Mouse (Mus musculus) hindbrain, embryonic 10.5 days (tissue): ENCODE measurements around the gene Gm44511. TPM values are rescaled to one million over a fixed set of nuclear protein-coding genes. Genes with fewer than 3 reads are reported as not detected.

ENCODE experiments used
- DNase-seq: peaks from one replicate; pipeline ENCODE4 v3.0.0-alpha.2; 2017; ENCODE audit warnings: low spot score
- H3K27ac ChIP-seq: fragments of 300-500 bp; sonication (generic); 2 replicates; pipeline ENCODE4 v1.5.1; 2016; ENCODE audit warnings: mild to moderate bottlenecking, moderate library complexity
- H3K27me3 ChIP-seq: fragments of 300-500 bp; sonication (generic); 2 replicates; pipeline ENCODE4 v1.6.1; 2016; ENCODE audit warnings: mild to moderate bottlenecking; ENCODE audit not compliant: poor library complexity, insufficient read depth, severe bottlenecking
- H3K36me3 ChIP-seq: fragments of 300-500 bp; sonication (generic); 2 replicates; pipeline ENCODE4 v1.6.1; 2016; ENCODE audit warnings: mild to moderate bottlenecking, moderate library complexity
- H3K4me1 ChIP-seq: fragments of 300-500 bp; sonication (generic); replicated peaks from 2 replicates; pipeline ENCODE4 v1.6.1; 2016; ENCODE audit warnings: mild to moderate bottlenecking
- H3K4me3 ChIP-seq: fragments of 300-500 bp; sonication (generic); 2 replicates; pipeline ENCODE4 v1.5.1; 2016; ENCODE audit warnings: mild to moderate bottlenecking, moderate library complexity
- H3K9me3 ChIP-seq: fragments of 300-500 bp; sonication (generic); 2 replicates; pipeline ENCODE4 v1.6.1; 2016; ENCODE audit warnings: mild to moderate bottlenecking, moderate library complexity
- WGBS: fragments of 180-500 bp; shearing (Covaris S2); methylation state at CpG from one replicate; pipeline ENCODE4 v1.1.7; 2016; 5-methylcytosine and 5-hydroxymethylcytosine counted together
- polyA plus RNA-seq: library from polyadenylated mRNA; unstranded; fragments of >200 nt; fragmentation: Nextera tagmentation; extraction: Ambion mirVana; gene quantifications from 2 replicates; pipeline ENCODE4 v1.2.1, GENCODE M21; 2016

Gm44511 gene
- polyA plus RNA-seq, 1 experiment from 2014 or later = not detected

GRCm38 (mm10) chr6:128838342-128839265 is 12.5 kb upstream of the Gm44511 start:
- WGBS = under 1% methylated on average over 49 of the region's 49 CpGs

DNA sequence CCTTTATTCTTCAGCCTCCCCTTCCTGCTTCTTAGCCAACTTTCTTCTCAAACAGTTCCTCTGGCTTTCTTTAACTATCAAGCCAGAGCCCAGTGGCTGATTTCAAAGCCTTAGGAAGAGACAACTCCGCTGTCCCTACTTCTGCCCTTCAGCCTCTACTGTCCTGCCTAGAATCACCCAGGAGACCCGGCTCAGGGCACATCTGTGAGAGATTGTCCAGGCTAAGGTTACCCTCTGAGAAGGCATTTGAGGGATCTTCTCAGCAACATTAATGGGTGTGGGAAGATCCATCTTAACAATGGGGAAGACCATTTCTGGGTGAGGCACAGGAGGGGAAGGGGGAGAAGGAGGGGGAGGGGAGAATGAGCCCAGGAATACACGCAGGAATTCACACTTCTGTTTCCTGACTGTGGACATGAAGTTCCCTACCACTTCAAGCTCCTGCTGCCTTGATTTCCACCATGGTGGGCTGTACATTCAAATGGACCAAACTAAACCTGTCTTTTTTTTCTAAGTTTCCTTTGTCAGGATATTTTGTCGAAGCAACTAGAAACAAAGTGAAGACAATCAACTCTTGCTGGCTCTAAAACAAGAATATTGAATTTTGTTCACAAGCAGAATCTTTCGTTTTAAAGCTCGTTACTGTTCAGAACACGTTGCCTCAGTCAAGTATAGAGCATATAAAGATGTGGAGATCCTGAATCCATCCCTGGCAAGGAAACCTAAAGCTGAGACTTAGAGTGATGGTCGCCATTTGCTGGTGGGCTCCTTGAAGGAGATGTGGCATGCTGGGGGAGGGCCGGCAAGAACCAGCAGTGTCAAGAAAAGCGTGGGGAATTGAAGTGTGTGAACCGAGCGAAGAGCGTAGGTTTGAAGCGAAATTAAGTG is 11.6 kb upstream of the Gm44511 start:
- no peaks in the 10 kb centered on the region for H3K9me3 ChIP-seq
- peak; percentile 64 for DNase-seq
- no peaks in the 10 kb centered on the region for H3K36me3 ChIP-seq
- peak overlapping the region; percentile 93 for H3K27ac ChIP-seq
- H3K4me3 ChIP-seq = peak overlapping the region; percentile 75
- H3K4me1 ChIP-seq = peaks cover 20% of the 10 kb centered on the region
- 1% methylated on average over 14 of the region's 14 CpGs for WGBS
- H3K27me3 ChIP-seq = no peaks in the 10 kb centered on the region

More at GRCm38 (mm10) chr6:128838342-128839265, 12.5 kb upstream of the Gm44511 start:
- Histone ChIP-seq H3K36me3 (no peaks in the 10 kb centered on the region), H3K4me3 (peak overlapping the region; percentile 75), H3K27me3 (no peaks in the 10 kb centered on the region), H3K27ac (peak overlapping the region; percentile 93), H3K4me1 (peaks cover 20% of the 10 kb centered on the region), H3K9me3 (no peaks in the 10 kb centered on the region)
- peak; percentile 90 for DNase-seq

GRCm38 (mm10) chr6:128836955-128837334 is 10.8 kb upstream of the Gm44511 start:
- Histone ChIP-seq H3K36me3 (no peaks in the 10 kb centered on the region), H3K9me3 (no peaks in the 10 kb centered on the region), H3K4me3 (peak overlapping the region; percentile 75), H3K4me1 (peaks cover 14% of the 10 kb centered on the region), H3K27ac (peak overlapping the region; percentile 93), H3K27me3 (no peaks in the 10 kb centered on the region)
- DNase-seq = no peak
- 83% methylated on average over 6 of the region's 6 CpGs for WGBS

DNA sequence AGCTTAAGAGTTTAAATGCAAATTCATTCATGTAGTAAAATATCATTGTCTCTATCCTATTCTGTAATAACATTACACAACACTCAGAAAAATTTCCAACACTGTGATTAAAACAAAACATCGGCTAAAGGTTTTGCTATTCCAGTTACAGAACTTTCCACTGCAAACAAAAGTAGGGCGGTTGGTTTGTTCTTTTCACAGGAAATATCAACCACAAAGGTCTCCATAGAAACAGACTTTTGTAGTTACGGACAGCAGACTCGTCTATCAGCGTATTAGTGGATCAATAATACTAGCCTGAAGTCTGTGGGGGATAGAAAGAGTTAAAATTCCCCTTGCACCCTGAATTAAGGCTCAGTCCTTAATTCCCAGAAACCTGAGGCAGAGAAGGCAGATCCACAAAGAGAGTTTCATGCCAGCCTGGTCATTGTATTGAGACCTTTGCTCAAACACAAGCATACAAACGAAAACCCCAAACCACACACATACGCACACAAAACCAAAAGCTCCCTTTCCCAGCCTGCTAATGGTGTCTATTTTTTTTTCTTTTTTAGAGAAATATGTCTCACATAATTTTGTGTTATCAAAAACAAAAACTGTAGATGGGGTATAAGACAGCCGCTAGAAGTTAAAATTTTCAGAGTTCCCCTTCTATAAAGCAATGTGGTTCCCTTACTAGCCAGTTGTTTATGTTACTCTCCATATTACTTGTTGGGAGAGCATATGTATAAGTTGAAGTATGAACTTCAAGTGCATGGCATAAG is 10.3 kb upstream of the Gm44511 start:
- H3K9me3 ChIP-seq = no peaks in the 10 kb centered on the region
- H3K27me3 ChIP-seq = no peaks in the 10 kb centered on the region
- no peaks in the 10 kb centered on the region for H3K36me3 ChIP-seq
- WGBS = 79% methylated on average over 8 of the region's 8 CpGs
- no peak for DNase-seq
- H3K4me3 ChIP-seq = 0 out of 2 replicates have a peak overlapping the region, but pooled peaks have one; percentile 75
- H3K4me1 ChIP-seq = peaks cover 8% of the 10 kb centered on the region
- H3K27ac ChIP-seq = no peak overlapping the region

GRCm38 (mm10) chr6:128835571-128835970 is 9.5 kb upstream of the Gm44511 start:
- Histone ChIP-seq H3K36me3 (no peaks in the 10 kb centered on the region), H3K4me3 (no peak overlapping the region), H3K9me3 (no peaks in the 10 kb centered on the region), H3K4me1 (peaks cover 8% of the 10 kb centered on the region), H3K27ac (no peak overlapping the region), H3K27me3 (no peaks in the 10 kb centered on the region)
- WGBS = 87% methylated on average over 4 of the region's 4 CpGs
- no peak for DNase-seq

DNA sequence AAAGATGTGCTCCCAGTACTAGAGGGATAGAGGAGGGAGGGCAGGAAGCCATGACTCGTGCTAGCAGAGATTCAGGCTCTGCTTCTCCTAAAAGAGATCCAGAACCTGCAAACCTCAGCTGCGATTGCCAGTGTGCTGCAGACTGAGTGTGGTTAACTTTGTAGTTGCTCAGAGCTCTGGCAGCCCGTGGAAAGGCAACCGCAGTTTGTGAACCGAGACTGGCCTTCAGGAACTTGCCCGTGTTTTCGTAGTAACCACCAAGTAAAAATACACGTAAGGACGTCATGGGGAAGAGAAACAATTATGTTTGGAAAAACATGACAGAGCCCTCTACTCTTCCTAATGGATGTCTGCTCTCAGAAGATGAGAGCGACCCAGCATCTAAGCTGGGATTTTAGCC is 6.9 kb upstream of the Gm44511 start:
- no peaks in the 10 kb centered on the region for H3K36me3 ChIP-seq
- no peak overlapping the region for H3K4me3 ChIP-seq
- H3K27me3 ChIP-seq = no peaks in the 10 kb centered on the region
- no peaks in the 10 kb centered on the region for H3K9me3 ChIP-seq
- H3K27ac ChIP-seq = no peak overlapping the region
- WGBS = 80% methylated on average over 10 of the region's 10 CpGs
- no peak for DNase-seq
- H3K4me1 ChIP-seq = peaks cover 11% of the 10 kb centered on the region

DNA sequence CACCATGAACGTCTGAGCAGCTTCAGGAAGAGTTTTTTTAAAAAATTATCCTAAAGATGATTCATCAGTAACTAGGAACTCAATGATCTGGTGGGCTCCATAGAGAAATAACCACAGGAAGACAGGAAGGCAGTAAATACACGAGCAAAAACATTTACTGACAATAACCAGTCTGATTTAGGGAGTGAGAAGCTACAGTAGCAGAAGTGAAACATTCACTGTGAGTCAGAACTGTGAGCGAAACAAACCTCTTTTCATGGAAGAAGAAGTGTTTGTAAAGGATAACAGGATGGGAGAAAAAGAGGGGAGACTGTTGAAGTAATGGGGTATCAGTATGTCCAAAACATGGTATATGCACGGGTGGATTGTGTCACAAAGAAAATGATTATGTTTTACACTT is 3.7 kb upstream of the Gm44511 start:
- Histone ChIP-seq H3K4me3 (no peak overlapping the region), H3K27ac (no peak overlapping the region), H3K27me3 (no peaks in the 10 kb centered on the region), H3K4me1 (0 out of 2 replicates have a peak, but pooled peaks cover 3% of the 10 kb centered on the region), H3K36me3 (no peaks in the 10 kb centered on the region), H3K9me3 (no peaks in the 10 kb centered on the region)
- 75% methylated on average over 4 of the region's 4 CpGs for WGBS
- no peak for DNase-seq

GRCm38 (mm10) chr6:128826781-128827180 is 666 bp upstream of the Gm44511 start:
- no peak for DNase-seq
- WGBS = 84% methylated on average over 3 of the region's 3 CpGs
- no peak overlapping the region for H3K27ac ChIP-seq
- no peaks in the 10 kb centered on the region for H3K27me3 ChIP-seq
- no peaks in the 10 kb centered on the region for H3K9me3 ChIP-seq
- no peak overlapping the region for H3K4me3 ChIP-seq
- H3K36me3 ChIP-seq = no peaks in the 10 kb centered on the region
- 0 out of 2 replicates have a peak, but pooled peaks cover 3% of the 10 kb centered on the region for H3K4me1 ChIP-seq

DNA sequence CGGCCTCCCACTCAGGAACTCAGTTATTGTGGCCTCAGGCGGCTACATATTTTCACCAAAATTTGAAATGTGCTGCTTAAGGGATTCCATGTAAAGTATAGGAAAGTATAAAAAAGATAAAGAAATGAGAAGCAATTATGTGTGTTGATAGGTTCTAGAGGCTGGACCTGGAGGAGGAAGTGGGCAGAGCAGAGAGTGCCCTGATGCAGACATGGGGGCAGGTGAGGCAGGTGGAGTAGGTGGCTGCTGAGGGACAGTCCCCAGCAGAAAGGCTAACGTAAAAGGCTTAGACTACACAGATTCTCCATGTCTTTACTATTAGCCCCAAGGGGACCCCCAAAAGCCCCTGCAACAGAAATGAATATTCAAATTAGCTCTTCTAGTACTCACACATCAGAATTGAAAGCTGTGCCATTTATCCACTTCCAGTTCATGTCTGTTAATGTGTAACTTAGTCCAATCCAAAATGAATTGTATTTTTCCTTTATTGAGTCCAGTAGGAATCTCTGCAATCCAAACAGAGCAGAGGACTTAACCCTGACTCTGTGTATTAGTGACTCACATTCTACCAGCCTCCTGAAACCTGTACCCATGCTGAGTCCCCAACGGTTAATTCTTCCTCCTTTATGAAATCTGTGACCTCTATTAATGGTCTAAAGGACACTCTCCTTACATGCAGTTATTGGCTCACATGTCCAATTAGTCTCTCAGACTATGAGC is 7.9 kb downstream of the Gm44511 start:
- Histone ChIP-seq H3K27ac (no peak overlapping the region), H3K36me3 (no peaks in the 10 kb centered on the region), H3K27me3 (no peaks in the 10 kb centered on the region), H3K4me1 (no peaks in the 10 kb centered on the region), H3K9me3 (no peaks in the 10 kb centered on the region), H3K4me3 (no peak overlapping the region)
- WGBS = 84% methylated on average over 4 of the region's 4 CpGs
- DNase-seq = no peak

DNA sequence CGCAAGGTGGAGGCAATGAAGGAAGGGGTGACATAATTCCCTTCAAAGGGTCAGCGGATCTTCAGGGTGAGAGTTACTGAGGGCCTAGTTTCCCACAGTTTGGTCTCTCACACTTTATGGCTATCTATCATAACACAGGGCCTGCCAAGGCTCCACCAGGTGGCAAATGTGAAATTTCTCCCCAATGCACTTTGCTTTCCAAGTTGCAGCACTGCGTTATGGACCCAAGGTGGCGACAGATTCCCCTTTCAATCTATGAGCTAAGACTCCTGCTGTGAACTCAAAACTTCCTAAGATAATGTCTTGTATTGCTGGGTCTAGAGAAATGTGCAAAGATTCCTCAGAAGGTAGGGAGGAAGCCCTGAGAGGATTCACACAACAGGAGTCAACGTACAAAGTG is 17.6 kb downstream of the Gm44511 start:
- Histone ChIP-seq H3K36me3 (no peaks in the 10 kb centered on the region), H3K4me1 (peaks cover 2% of the 10 kb centered on the region; the same call in 1 of the 2 replicates), H3K9me3 (0 out of 2 replicates have a peak, but pooled peaks cover 8% of the 10 kb centered on the region), H3K27me3 (no peaks in the 10 kb centered on the region), H3K27ac (no peak overlapping the region), H3K4me3 (no peak overlapping the region)
- WGBS = 91% methylated on average over 5 of the region's 5 CpGs
- no peak for DNase-seq

GRCm38 (mm10) chr6:128807021-128807420 is 19.1 kb downstream of the Gm44511 start:
- Histone ChIP-seq H3K4me1 (peaks cover 11% of the 10 kb centered on the region), H3K4me3 (no peak overlapping the region), H3K27me3 (no peaks in the 10 kb centered on the region), H3K9me3 (0 out of 2 replicates have a peak, but pooled peaks cover 8% of the 10 kb centered on the region), H3K27ac (no peak overlapping the region), H3K36me3 (no peaks in the 10 kb centered on the region)
- WGBS = 68% methylated on average over 3 of the region's 3 CpGs
- DNase-seq = no peak
